Mouse (Mus musculus): ENCODE data around the gene Gm6020. TPM values are rescaled to one million over a fixed set of nuclear protein-coding genes. Genes with fewer than 3 reads are reported as not detected.
A peak's percentile ranks its signal among the peaks of the same experiment; 100 is the strongest.
"Not testable (repeated sequence)": the region's sequence is repeated elsewhere in the genome, so short reads cannot be mapped to it uniquely, and the experiment has no call there.

The Gm6020 gene
- not detected for total RNA-seq (2021)
- long read RNA-seq, experiment 1, result 0 reads
- long read RNA-seq, experiment 2, result 0 reads

DNA sequence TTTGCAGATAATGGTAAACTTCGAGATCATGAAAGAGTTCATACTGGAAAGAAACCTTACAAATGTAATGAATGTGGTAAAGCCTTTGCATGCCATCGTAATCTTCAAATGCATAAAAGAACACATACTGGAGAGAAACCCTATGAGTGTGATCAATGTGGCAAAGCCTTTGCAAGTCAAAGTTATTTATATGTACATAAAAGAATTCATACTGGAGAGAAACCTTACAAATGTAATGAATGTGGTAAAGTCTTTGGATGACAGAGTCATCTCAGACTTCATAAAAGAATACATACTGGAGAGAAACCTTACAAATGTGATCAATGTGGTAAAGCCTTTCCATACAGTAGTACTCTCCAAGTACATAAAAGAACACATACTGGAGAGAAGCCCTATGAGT, at the start of gene Gm6020:
Gene Gm6020, plus strand, starts transcription at position 301 of the 400 bp plus-strand sequence.
- not testable (repeated sequence) for DNase-seq (ENCODE audit: low spot score in 2 of 2)

DNA sequence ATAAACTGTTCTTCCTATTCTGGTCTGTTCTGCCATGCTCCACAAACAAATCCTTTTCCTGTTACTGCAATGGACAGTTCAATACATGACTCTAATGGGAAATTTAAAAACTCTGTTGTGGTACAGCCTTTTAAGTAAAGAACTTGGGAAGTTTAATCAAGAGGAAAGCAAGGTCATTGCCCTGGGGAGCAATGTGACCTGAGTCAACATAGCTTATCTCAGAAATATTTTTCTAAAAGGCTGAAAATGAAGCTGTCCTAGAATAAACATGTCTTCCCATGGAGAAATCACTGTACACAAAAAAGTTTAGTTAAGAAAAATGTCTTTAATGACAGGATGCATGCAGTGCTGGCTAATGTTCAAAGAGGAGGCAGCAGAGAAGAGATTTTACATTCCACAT, 45.0 kb upstream of the Gm6020 start:
- no peak for DNase-seq (ENCODE audit: low spot score in 2 of 2)

DNA sequence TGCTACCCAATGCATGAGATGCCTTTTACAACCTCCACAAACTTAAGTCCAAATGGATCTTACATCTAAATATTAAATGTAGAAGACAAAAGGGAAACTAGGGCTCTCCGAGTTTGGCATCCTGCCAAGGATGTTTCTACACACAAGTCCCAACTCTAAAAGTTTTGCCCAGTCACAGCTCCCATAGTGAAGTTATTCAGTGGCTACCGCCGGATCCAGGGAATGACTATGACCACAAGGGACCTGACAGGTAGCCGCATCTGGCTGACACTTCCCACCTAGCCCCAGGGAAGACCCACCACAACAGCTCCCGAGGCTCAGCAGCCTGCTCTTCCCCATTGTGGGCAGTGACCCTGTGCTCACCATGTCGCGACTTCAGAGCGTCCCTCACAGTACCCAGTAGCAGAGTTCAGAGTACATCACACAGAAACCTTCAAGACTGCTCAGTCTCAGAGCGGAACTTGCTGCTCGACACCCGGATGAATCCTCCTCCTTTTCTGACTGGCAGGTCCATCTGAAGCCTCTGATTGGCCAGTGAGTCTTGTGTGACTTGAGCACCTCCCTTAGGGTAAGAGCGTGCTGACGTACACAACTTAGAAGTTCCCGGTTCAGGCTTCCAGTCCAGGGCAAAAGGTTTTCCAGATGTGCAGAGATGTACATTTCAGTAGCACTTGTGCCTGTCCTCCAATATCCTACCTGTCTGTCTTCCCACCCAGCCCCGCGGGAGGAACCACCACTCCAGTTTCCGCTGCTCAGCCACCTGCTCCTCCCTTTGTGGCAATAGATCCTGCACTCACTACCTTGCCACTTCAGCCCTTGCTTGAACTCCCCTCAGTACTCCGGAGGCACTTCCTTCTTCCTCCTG, 43.1 kb upstream of the Gm6020 start, which contains the start of gene Zfp950:
Gene Zfp950, minus strand, starts transcription at position 499 of the 865 bp plus-strand sequence.
- DNase-seq (ENCODE audit: low spot score in 2 of 2), result peak; percentile 30 to 67

DNA sequence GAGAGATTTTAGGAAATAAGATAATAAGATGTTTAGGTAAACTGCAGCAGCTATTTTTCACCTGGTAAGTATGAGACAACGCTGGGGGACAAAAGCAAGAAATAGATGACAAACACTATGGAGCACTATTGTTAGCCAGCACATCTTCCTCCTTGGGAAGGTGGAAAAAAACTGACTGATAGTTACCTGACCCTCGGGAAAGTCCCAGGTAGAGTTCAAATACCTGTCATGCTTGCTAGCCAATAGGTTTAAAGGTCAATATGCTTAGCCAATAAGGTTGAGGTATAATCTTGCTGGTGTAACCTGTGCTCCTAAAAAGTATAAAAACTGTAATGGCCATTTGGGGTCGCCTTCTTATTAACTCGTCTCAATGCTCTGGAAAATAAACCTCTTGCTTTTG, 42.4 kb upstream of the Gm6020 start:
- no peak for DNase-seq (ENCODE audit: low spot score in 2 of 2)

DNA sequence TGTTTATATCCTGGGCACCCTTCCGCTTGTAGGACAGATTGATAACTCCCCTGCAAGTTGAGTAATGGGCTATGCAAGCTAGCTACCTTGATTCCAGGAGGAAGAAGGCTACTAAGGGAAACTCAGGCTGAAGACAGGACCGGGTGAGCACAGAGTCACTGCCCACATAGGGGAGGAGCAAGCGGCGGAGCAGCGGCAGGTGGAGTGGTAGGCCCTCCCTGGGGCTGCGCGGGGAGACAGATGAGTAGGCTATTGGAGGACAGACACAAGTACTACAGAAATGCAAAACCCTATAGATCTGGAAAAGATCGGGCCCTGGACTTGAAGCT, 32.4 kb upstream of the Gm6020 start:
- no peak for DNase-seq (ENCODE audit: low spot score in 2 of 2)

DNA sequence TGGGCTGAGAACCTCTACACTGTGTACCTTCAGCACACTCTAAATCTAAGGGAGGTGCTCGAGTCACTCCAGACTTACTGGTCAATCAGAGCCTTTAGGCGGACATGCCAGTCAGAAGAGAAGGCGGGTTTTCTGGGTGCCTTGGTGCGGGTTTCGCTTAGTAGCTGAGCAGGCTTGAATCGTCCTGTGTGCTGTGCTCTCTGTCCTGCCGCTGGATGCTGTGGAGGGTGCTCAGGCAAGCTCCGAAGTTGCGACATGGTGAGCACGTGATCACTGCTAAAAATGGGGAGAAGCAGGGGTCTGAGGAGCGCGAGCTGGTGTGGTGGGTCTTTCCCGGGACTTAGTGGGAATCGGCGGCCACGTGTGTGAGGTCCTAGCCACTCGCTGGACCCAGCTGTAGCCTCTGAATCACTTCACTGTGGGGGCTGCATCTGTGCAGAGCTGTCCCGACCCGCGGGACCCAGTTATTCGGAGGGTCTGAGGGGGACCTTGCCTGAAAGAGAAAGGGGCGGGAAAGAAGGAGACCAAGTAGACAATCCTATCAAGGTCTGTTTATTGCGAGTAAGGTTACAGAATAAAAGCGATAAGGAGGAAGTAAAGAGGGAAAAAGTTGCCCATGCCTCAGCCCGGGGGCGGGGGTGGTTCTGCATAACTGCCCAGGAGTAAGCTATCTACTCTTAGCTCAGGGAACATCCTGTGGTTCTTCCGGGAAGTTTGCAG, 31.8 kb upstream of the Gm6020 start:
- no peak for DNase-seq (ENCODE audit: low spot score in 2 of 2)

DNA sequence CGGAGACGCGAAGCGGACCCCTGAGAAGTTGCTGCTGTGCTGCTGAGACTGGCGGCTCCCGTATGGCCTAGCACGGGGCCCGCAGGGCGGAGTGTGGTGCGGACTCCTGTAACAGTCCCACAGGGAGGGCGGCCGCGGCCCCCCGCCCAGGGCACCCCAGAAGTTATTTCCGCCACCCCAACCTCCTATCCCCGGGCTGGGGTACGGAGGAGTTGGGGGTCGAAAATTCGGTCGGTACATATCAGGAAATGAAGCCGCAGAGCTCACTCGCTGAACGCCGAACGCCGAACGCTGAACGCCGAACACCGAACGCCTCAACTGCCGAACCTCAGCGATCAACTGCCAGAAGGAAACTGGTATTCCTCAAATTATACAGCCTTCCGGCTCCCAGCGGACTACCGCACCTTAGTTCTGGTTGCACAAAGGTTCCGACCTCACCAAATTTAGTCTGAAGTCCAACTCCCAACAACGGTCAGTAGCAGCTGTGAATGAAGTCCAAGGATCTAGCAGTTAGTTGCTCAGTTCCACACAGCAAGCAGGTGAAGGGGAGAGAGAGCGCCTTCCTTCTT, 7.8 kb upstream of the Gm6020 start, which contains the start of gene Gm7102:
Gene Gm7102, minus strand, starts transcription at position 554 of the 569 bp plus-strand sequence.
- DNase-seq (ENCODE audit: low spot score in 2 of 2), result no peak

DNA sequence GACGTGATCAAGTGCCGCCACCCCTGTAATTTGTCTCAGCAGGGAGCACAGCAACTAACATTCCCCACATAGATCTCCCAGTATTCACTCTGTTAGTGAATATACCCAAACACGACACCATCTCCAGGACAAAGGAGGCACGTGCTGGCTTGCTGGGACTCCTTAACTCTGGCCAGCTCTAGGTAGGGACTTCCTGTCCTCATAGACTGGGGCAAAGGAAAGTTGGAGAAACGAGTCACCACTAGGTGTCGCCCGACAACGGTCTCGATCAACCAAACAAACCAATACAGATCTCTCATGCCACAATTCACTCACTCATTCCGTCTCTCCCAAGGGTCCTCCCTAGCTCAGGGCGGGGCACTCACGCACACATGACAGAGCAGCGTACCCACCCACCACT, 15.6 kb downstream of the Gm6020 start:
- peak; percentile 62 to 80 for DNase-seq (ENCODE audit: low spot score in 2 of 2)

DNA sequence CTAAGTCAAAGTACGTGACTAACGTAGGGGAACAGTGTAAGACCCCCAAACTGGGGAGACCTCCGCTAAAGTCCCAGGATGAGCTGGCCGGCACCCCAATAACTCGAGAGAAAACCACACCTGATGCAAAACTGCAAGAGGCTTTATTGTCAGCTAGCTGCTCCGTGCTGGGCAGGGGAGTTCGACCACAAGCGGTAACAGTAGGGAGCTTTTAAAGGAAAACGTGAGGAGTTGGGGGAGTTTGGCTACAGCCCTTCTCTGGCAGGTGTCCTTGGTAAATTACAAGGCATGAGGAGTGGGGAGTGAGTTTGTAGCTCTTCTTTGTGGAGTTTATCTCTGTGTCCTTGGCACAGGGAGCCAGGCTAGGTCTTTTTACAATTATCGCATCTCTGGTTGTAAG, 16.1 kb downstream of the Gm6020 start:
- DNase-seq (ENCODE audit: low spot score in 2 of 2), result peak in 1 of 2 experiments; percentile 8

DNA sequence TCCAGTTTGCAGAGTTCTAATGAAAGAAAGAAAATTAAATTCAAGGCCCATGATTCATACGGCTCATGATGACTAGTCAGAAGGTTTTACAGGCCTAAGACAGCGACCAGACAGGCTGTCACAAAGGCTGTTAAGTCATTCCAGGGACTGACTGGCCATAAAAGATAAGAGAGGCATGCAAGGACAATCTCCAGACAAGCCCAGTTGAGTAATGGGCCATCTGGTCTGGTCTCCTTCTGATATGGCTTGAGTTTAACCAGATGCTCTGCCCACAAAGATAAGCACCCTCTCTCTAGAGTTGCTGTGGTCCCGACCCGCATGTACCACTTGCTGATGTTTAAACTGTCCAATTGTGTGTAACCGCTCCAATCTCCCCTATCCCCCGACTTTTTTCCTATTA, 23.8 kb downstream of the Gm6020 start:
- not testable (repeated sequence) for DNase-seq (ENCODE audit: low spot score in 2 of 2)

DNA sequence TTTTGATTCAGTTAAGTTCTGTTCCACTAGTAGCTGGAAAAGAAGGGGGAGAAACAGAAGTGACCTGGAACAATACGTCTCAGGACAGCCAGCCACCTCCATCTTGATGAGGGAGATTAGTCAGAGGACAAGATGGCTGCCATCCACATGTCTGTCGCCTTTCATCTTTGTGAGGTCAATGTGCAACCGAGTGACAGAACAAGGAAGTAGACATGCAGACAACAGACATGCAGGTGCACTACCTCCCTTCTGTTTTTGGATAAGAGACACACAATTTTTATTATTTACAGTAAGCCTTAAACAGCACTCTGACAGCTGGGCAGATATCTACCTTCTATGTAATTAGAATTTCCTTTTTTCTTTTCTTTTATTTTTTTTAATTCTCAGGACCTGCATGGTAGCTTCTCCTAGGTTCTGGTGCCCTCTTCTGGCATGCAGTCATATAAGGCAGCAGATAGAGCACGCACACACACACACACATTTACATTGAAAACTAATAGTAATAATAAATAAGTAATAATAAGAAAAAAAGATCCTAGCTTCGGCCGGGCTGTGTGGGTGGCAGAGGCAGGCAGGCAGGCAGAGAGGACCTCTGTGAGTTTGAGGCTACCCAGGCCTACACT, 40.1 kb downstream of the Gm6020 start:
- no peak for DNase-seq (ENCODE audit: low spot score in 2 of 2)

DNA sequence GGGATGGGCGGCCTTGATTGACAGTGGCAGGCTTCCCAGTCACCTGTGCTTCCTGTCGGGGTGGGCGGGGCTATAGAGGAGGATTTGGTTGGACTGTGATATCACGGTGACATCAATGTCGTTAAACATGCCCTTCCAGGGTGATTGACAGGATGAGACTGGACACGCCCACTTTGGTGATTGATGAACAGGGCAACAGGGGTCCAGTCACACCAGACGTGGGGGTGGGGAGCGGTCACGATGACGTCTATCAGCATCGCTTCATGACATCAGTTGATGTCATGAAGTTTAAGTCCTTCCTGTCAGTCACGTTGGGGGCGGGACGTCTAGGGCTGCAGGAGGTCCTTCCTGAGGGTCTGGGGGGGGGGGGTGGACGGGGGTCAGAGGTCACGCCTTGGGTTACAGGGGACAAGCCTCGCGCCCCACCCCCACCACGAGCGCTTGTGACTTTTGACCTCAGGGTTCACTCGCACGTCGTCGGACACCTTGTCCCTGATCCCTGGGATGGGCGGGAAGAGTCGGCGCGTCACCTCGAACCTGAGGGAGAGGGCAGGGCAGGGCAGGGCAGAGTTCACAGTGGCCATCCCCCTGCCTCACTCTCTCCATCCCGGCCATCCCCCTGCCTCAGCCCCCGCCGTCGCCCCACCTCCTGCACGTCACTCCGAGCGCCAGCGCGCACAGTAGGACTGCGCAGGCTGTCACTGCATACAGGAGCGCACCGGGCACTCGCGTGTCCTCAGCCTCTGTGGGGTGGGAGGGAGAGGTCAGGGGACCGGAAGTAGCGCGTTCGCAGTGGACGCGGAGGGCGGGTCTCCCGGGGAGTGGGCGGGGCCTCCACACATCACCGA, 41.2 kb downstream of the Gm6020 start:
- DNase-seq (ENCODE audit: low spot score in 2 of 2), result no peak

DNA sequence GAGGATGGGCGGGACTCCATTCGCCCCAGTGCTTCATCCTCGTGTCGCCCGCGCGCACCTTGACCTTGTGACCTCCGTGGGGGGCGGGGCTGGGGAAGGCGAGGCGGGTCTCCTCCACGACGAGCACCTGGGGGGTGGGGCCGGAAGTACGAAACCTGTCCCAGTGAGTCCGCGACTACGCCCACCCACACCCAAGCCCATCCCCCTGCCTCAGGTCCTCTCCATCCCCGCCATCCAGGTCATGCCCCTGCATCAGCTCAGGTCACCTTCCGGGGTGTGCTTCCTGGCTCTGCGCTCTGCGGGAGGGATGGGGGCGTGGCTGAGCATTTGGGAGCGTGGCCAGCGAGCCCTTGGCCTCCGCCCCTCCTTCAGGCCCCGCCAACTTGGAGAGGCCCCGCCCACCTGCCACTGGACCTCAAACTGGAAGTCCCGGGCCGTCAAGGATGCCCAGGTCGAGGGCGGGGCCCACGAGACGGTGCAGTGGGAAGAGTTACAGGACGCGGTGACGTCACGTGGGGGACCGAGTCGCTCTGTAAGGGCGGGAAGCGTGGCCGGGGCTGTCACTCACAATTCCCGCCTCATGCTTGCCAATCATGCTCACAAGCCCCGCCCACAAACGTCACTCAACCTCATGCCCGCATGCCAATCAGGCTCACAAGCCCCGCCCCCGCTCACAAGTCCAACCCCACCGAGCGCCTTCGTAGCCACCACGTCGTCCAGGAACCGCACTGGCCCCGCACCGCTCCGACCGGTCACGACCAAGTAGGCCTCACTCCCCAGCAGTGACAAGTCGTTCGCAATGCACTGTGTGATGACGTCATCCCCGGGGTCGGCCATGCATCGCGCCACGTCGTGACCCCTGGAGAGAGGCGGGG, 42.1 kb downstream of the Gm6020 start:
- DNase-seq (ENCODE audit: low spot score in 2 of 2), result peak; percentile 70 to 84

DNA sequence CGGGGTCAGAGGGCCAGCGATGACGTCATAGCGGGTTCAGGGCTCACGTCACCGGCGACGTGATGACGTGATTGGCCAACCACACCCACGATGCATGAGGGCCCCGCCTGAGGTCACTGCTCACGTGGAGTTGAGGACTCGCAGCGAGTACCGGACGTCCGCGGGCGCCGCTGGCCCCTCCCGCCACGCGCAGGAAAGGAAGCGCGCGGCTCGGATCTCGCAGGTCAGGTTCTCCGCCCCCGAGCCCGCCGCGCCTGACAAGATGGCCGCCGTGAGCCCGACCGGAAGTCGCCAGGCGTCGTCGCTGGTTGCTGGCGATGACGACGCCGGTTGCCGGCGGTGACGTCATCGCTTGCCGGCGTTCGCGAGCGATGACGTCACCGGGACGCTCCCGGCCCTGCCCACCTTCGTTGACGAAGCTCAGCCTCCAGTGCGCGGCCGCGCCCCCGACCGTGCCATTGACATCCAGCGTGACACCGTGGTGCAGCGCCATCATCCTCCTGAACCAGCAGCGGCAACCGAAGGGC, 42.8 kb downstream of the Gm6020 start:
- peak; percentile 64 to 71 for DNase-seq (ENCODE audit: low spot score in 2 of 2)

DNA sequence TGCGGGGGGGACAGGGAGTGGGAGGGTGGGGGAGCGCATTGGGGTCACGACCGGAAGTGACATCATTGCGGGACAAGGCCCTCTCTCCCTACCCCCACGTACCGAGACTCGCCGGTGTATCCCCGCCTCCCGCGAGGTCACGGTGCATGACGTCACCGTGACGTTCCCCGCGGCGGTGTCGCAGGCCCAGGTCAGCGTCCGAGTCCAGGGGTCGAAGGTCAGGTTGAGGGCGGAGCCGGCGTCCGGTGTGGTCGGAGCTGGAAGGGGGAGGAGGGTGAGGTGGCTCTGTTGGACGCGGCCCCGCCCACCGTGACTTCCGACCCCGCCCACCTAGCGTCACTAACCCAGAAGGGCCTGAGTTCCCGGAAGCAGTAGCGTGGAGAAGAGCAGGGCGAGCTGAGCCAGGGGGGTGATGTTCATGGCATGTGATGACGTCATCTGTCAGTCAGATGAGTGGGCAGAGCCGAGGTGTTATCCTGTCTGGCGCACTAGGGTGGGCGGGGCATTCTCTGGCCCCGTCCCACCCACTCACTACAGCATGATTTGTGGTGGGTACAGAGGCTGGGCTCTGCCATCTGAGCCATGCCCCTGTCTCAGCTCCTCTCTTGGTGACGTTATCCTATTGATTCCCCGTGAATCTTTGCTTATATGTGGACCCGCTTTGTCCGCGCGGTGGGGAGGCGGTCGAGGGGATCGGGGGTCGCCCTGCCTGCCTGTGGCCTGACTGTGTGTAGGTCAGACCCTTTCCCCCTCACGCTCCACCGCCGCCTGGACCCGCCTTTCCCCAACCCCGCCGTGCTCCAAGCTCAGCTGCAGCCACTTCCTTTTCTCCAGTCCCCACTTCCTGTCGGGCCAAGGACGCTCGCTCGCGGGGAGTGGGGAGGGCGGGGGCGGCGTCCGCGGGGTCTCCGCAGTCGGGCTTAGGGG, 43.5 kb downstream of the Gm6020 start:
- DNase-seq (ENCODE audit: low spot score in 2 of 2), result peak; percentile 81 to 86

DNA sequence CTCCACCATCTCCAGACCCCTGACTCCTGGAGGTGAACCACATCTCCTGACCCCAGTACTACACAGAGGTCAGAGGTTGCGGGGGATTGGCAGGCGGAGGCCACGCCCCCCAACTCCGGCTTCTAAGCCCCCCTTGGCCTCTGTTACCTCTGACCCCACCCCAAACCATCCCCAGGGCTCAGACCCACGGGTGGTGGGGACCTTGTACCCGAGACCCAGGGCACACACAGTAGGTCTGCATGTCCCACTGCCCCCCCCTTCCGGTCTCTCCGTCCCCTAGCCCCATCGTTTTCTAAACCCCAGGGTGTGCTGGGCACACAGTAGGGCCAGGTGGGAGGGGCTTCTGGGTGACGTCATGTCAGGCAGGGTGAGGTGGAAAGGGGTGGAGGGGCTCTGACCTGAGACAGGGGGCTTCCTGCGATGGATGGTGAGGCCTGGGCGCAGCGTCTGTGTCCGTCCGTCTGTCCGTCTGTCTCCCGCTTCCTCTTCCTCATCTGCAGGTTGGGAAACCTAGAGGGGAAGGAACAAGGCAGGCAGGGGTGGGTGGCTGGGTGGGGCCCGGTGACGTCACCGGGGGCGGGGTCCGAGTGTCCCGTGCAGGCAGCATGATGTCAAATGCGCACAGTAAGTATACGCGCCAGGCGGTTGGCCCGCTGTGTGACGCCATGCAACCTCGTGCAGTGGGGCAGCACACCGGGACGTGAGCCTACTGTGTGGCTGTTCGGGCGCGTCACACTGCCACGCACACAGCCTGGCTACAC, 44.4 kb downstream of the Gm6020 start, which contains the start of gene Csf2ra:
Gene Csf2ra, minus strand, starts transcription at position 489 of the 761 bp plus-strand sequence.
- DNase-seq (ENCODE audit: low spot score in 2 of 2), result no peak
